10 mouse cellular contexts compared by ENCODE assay signal in genomic region chr9:77456169-77456826, GRCm38 (mm10).
DNase-seq lines count a peak whose midpoint lies in the region; ATAC-seq lines count a peak whose summit lies in the region.
"Had no signal": no experiment of that assay in that cellular context is flagged by ENCODE, and none has a peak within 500 bp of the region (broad histone marks: within the 10 kb centered on the region; RNA-seq: fewer than 3 reads in every experiment).

No protein-coding gene starts in this region.

- no peak overlapping the region for H3K4me2 ChIP-seq in neural tube, embryonic 14.5 days (ENCODE audit: low read depth, low read length)
- H3K4me2 ChIP-seq: midbrain, embryonic 12.5 days had no signal

- peaks cover 35% of the 10 kb centered on the region; the same call in 1 of the 2 replicates for H3K36me3 ChIP-seq in heart, embryonic 10.5 days
- no peaks in the 10 kb centered on the region for H3K36me3 ChIP-seq in neural tube, embryonic 14.5 days (ENCODE audit: control insufficient read depth, insufficient read depth, low read length)
- H3K36me3 ChIP-seq in splenic B cell, adult 2 months (ENCODE audit: control insufficient read depth, insufficient read depth, low read length, poor library complexity, severe bottlenecking): peaks cover 2% of the 10 kb centered on the region; the same call in 1 of the 2 replicates

- H3K4me3 ChIP-seq in heart, embryonic 10.5 days: no peak overlapping the region
- H3K4me3 ChIP-seq in neural tube, embryonic 14.5 days (ENCODE audit: low read depth, low read length): no peak overlapping the region
- H3K4me3 ChIP-seq: erythroblast, embryonic 14.5 days; midbrain, embryonic 12.5 days had no signal

- 0 out of 2 replicates have a peak overlapping the region, but pooled peaks have one; percentile 19 for H3K27ac ChIP-seq in heart, embryonic 10.5 days
- H3K27ac ChIP-seq in neural tube, embryonic 14.5 days (ENCODE audit: low read depth, low read length): no peak overlapping the region
- H3K27ac ChIP-seq: midbrain, embryonic 12.5 days had no signal

- no peak overlapping the region for H3K9ac ChIP-seq in neural tube, embryonic 14.5 days (replicated peaks; ENCODE audit: low read depth, low read length)
- H3K9ac ChIP-seq: midbrain, embryonic 12.5 days had no signal

- H3K4me1 ChIP-seq in heart, embryonic 10.5 days: peaks cover 25% of the 10 kb centered on the region
- no peaks in the 10 kb centered on the region for H3K4me1 ChIP-seq in neural tube, embryonic 14.5 days (ENCODE audit: control insufficient read depth, insufficient read depth, low read length)

- intact Hi-C loops in heart, postnatal 10 days (cut with DNase I): no loop called here

- no peaks in the 10 kb centered on the region for H3K9me3 ChIP-seq in heart, embryonic 10.5 days
- H3K9me3 ChIP-seq in neural tube, embryonic 14.5 days (ENCODE audit: control insufficient read depth, low read length): no peaks in the 10 kb centered on the region
- H3K9me3 ChIP-seq: midbrain, embryonic 12.5 days had no signal

- H3K27me3 ChIP-seq in heart, embryonic 10.5 days (ENCODE audit: insufficient read depth, poor library complexity, severe bottlenecking): no peaks in the 10 kb centered on the region
- no peaks in the 10 kb centered on the region for H3K27me3 ChIP-seq in neural tube, embryonic 14.5 days (ENCODE audit: control insufficient read depth, insufficient read depth, low read length)
- no peaks in the 10 kb centered on the region for H3K27me3 ChIP-seq in splenic B cell, adult 2 months (ENCODE audit: control insufficient read depth, insufficient read depth, low read length, poor library complexity, severe bottlenecking)
- H3K27me3 ChIP-seq: midbrain, embryonic 12.5 days had no signal

- peak; percentile 54; the same call in 1 of the 2 replicates for ATAC-seq in neural tube, embryonic 14.5 days (ENCODE audit: low read depth)
- ATAC-seq in megakaryocyte-erythroid progenitor cell, adult 5-6 weeks (replicated peaks; ENCODE audit: low FRiP score, low TSS enrichment, poor library complexity, severe bottlenecking): no peak

- WGBS in heart, embryonic 10.5 days: 79% methylated on average over 13 of the region's 13 CpGs
- WGBS in neural tube, embryonic 14.5 days: 65% methylated on average over 13 of the region's 13 CpGs

- DNase-seq in heart, embryonic 10.5 days (ENCODE audit: low spot score): no peak
- no peak for DNase-seq in heart, postnatal 10 days
- no peak for DNase-seq in neural tube, embryonic 10.5 days (ENCODE audit: extremely low spot score, low spot score)
- peak; percentile 53 for DNase-seq in induced T-regulatory cell, adult 2 months (ENCODE audit: low read depth)
- peak; percentile 18 for DNase-seq in splenic B cell, adult 2 months (ENCODE audit: low read depth, low spot score)
- no peak for DNase-seq in spleen, postnatal 4 days (ENCODE audit: low spot score in 2 of 2)

Comparison
In these comparisons a context has a peak if more than half of its experiments do, and no peak if none do; other contexts are left out.
1. DNase-seq: peak in induced T-regulatory cell, adult 2 months (single experiment) and splenic B cell, adult 2 months (single experiment); none in heart, embryonic 10.5 days (single experiment), heart, postnatal 10 days (0 of 2), neural tube, embryonic 10.5 days (single experiment) and spleen, postnatal 4 days (0 of 2).